ENCODE assay signal across 28 mouse cellular contexts in genomic region chr10:28193630-28194029, GRCm38 (mm10).
DNase-seq lines count a peak whose midpoint lies in the region; ATAC-seq lines count a peak whose summit lies in the region.
"Had no signal": no experiment of that assay in that cellular context is flagged by ENCODE, and none has a peak within 500 bp of the region (broad histone marks: within the 10 kb centered on the region; RNA-seq: fewer than 3 reads in every experiment).

No protein-coding gene starts in this region.

- ATAC-seq in hematopoietic stem cell, adult 5-6 weeks (replicated peaks in 1 of 2; ENCODE audit: insufficient read depth in 1 of 2, low FRiP score in 2 of 2, low TSS enrichment in 1 of 2, low read depth in 1 of 2, poor library complexity in 2 of 2, severe bottlenecking in 2 of 2), result peak; percentile 66 to 78
- ATAC-seq: CD4-positive, CD25-positive, alpha-beta regulatory T cell, adult 4 months; forebrain, embryonic 13.5 days; forebrain, postnatal 0 days; hindbrain, postnatal 0 days; inflammation-experienced regulatory T-cells, adult 6 months had no signal

- H3K27me3 ChIP-seq in embryonic facial prominence, embryonic 10.5 days (replicated peaks; ENCODE audit: low read depth, poor library complexity, severe bottlenecking), result no peaks in the 10 kb centered on the region
- H3K27me3 ChIP-seq: forebrain, embryonic 13.5 days; heart, embryonic 12.5 days; heart, embryonic 15.5 days had no signal

- H3K4me1 ChIP-seq in embryonic facial prominence, embryonic 10.5 days, result no peaks in the 10 kb centered on the region
- H3K4me1 ChIP-seq: forebrain, embryonic 10.5 days; forebrain, embryonic 13.5 days; heart, embryonic 15.5 days had no signal

- no peak overlapping the region for H3K27ac ChIP-seq in embryonic facial prominence, embryonic 10.5 days (replicated peaks)
- H3K27ac ChIP-seq: forebrain, embryonic 10.5 days; forebrain, embryonic 13.5 days; heart, embryonic 15.5 days; hindbrain, embryonic 14.5 days; hindbrain, postnatal 0 days had no signal

- 88% methylated on average over 5 of the region's 5 CpGs for WGBS in embryonic facial prominence, embryonic 10.5 days

- peak; percentile 10 for DNase-seq in kidney, postnatal 10 days
- DNase-seq in kidney, postnatal 25 days, result no peak
- DNase-seq in lung, postnatal 10 days, result peak; percentile 23
- no peak for DNase-seq in lung, postnatal 25 days (ENCODE audit: low spot score)
- DNase-seq in NIH3T3 (ENCODE audit: low read depth), result peak; percentile 48
- DNase-seq in T-cell, adult 2 months (ENCODE audit: low spot score), result no peak
- DNase-seq in embryonic facial prominence, embryonic 10.5 days (ENCODE audit: low spot score), result no peak
- DNase-seq: adrenal gland, postnatal 10 days; adrenal gland, postnatal 36 days; cerebellum, adult 11 months; cerebellum, adult 2 months; cerebellum, adult 9-11 months; cerebellum, postnatal 25 days; embryo, embryonic 11 days; forebrain, postnatal 0 days; gastrocnemius, postnatal 25 days; heart, adult 18-20 months; heart, postnatal 10 days; heart, postnatal 36 days had no signal

- no peaks in the 10 kb centered on the region for H3K36me3 ChIP-seq in embryonic facial prominence, embryonic 10.5 days (replicated peaks)
- H3K36me3 ChIP-seq: forebrain, embryonic 10.5 days; heart, embryonic 12.5 days; heart, embryonic 15.5 days had no signal

- H3K9me3 ChIP-seq in embryonic facial prominence, embryonic 10.5 days, result no peaks in the 10 kb centered on the region
- H3K9me3 ChIP-seq: forebrain, embryonic 10.5 days; forebrain, embryonic 13.5 days; heart, embryonic 12.5 days; heart, embryonic 15.5 days had no signal

- H3K4me3 ChIP-seq in embryonic facial prominence, embryonic 10.5 days, result no peak overlapping the region
- H3K4me3 ChIP-seq: forebrain, embryonic 10.5 days; forebrain, embryonic 13.5 days; heart, embryonic 12.5 days; heart, embryonic 15.5 days had no signal

Comparison
In these comparisons a context has a peak if more than half of its experiments do, and no peak if none do; other contexts are left out.
1. DNase-seq: peak in kidney, postnatal 10 days (single experiment), lung, postnatal 10 days (single experiment) and NIH3T3 (single experiment); none in kidney, postnatal 25 days (0 of 2), lung, postnatal 25 days (single experiment), T-cell, adult 2 months (single experiment) and embryonic facial prominence, embryonic 10.5 days (single experiment).